Mouse (Mus musculus): Measurements from ENCODE around the gene Arl3.

- TF ChIP-seq CEBPB (IDR thresholded peaks at IDR 0.05; ENCODE audit: insufficient read depth, poor library complexity, severe bottlenecking) (no peak), POLR2AphosphoS2 (IDR thresholded peaks at IDR 0.05; ENCODE audit: insufficient read length, low read depth) (no peak), POLR2A (IDR thresholded peaks at IDR 0.05; ENCODE audit: insufficient read length, low read depth) (no peak), USF1 (IDR thresholded peaks at IDR 0.05; ENCODE audit: low read depth) (no peak), MAX (IDR thresholded peaks at IDR 0.05; ENCODE audit: low read depth) (no peak), MYOD1 (IDR thresholded peaks at IDR 0.05; ENCODE audit: control insufficient read depth in 1 of 3, insufficient read length in 2 of 3, low read depth in 2 of 3) (no peak)
These were observed 48.9 kb downstream of the Arl3 start for GRCm38 (mm10) chr19:46524152-46524544.

Data from myocyte (in vitro differentiated cells).